Mouse (Mus musculus) erythroblast, adult 5-6 weeks (primary cell): ENCODE results near the gene Wipi2. TPM values are rescaled to one million over a fixed set of nuclear protein-coding genes. Genes with fewer than 3 reads are reported as not detected.

Experiments
- ATAC-seq: replicated peaks from 2 replicates; pipeline ENCODE4 v1.8.0; 2016; ENCODE audit warnings: moderate number of reproducible peaks, mild to moderate bottlenecking, moderate TSS enrichment, inconsistent platforms; ENCODE audit not compliant: poor library complexity, low FRiP score, severe bottlenecking
- total RNA-seq, 2 experiments: library from RNA; stranded (forward) in 1 of 2; stranded (reverse) in 1 of 2; fragments of 150-400 nt in 1 of 2; fragments of 200-764, 138-1000 nt in 1 of 2; gene quantifications; 2 replicates each; pipeline versions ENCODE4 v1.2.3 to v1.2.4; 2015 to 2017; ENCODE audit warnings: low replicate concordance in 2 of 2

Wipi2 gene
- total RNA-seq, 2 experiments from 2014 or later, result 60.9 to 115 TPM

GRCm38 (mm10) chr5:142682529-142682928 lies 55.0 kb downstream of the Wipi2 start:
- no peak for ATAC-seq

- ATAC-seq, result no peak
These were observed 61.4 kb downstream of the Wipi2 start for GRCm38 (mm10) chr5:142688866-142689265.

GRCm38 (mm10) chr5:142690343-142690742 lies 62.8 kb downstream of the Wipi2 start:
- ATAC-seq, result no peak

- no peak for ATAC-seq
These were observed 64.8 kb downstream of the Wipi2 start, which contains the start of gene Slc29a4 for GRCm38 (mm10) chr5:142692248-142692647. Gene Slc29a4, plus strand, starts transcription at chr5:142692512.

- ATAC-seq, result no peak
These were observed 65.7 kb downstream of the Wipi2 start for GRCm38 (mm10) chr5:142692971-142693737.

GRCm38 (mm10) chr5:142693738-142694430 lies 66.4 kb downstream of the Wipi2 start:
- ATAC-seq, result no peak

- ATAC-seq, result no peak
These were observed 67.3 kb downstream of the Wipi2 start for GRCm38 (mm10) chr5:142694627-142695340.

GRCm38 (mm10) chr5:142696258-142696657 lies 68.8 kb downstream of the Wipi2 start:
- no peak for ATAC-seq

- ATAC-seq, result no peak
These were observed 69.4 kb downstream of the Wipi2 start for GRCm38 (mm10) chr5:142696865-142697264.

GRCm38 (mm10) chr5:142697742-142698141 lies 70.2 kb downstream of the Wipi2 start:
- no peak for ATAC-seq

- no peak for ATAC-seq
These were observed 73.5 kb downstream of the Wipi2 start for GRCm38 (mm10) chr5:142700842-142701589.

- ATAC-seq, result peak; percentile 33
These were observed 74.4 kb downstream of the Wipi2 start for GRCm38 (mm10) chr5:142701651-142702510.

- no peak for ATAC-seq
These were observed 75.1 kb downstream of the Wipi2 start for GRCm38 (mm10) chr5:142702511-142703138.

- ATAC-seq, result no peak
These were observed 76.1 kb downstream of the Wipi2 start for GRCm38 (mm10) chr5:142703569-142703968.

- ATAC-seq, result no peak
These were observed 80.2 kb downstream of the Wipi2 start for GRCm38 (mm10) chr5:142707709-142708108.

GRCm38 (mm10) chr5:142709436-142709835 lies 81.9 kb downstream of the Wipi2 start:
- no peak for ATAC-seq

GRCm38 (mm10) chr5:142712373-142712772 lies 84.9 kb downstream of the Wipi2 start:
- ATAC-seq, result no peak

- no peak for ATAC-seq
These were observed 86.5 kb downstream of the Wipi2 start for GRCm38 (mm10) chr5:142713966-142714365.
